Mouse (Mus musculus): ENCODE data around the gene Ephb1.

- no peak for TF ChIP-seq CTCF (IDR thresholded peaks at IDR 0.05; ENCODE audit: low read depth, low read length)
- no peak for TF ChIP-seq POLR2A (IDR thresholded peaks at IDR 0.05; ENCODE audit: borderline replicate concordance, low read depth, low read length)
Observed at GRCm38 (mm10) chr9:101924829-101925228, 429.7 kb downstream of the Ephb1 start.

All from bone marrow macrophage, adult 2 months (primary cell).